Mouse (Mus musculus) hindbrain, embryonic 14.5 days (tissue): ENCODE results near the gene Aco1. TPM values are rescaled to one million over a fixed set of nuclear protein-coding genes. Genes with fewer than 3 reads are reported as not detected.

Source experiments
- ATAC-seq: fragments of 200-750 bp; cut with Nextera tagmentation; 2 replicates; pipeline ENCODE4 v1.8.0; 2017; ENCODE audit warnings: moderate number of reproducible peaks, mild to moderate bottlenecking, moderate TSS enrichment, moderate library complexity; ENCODE audit not compliant: low FRiP score
- DNase-seq: peaks from one replicate; pipeline ENCODE4 v3.0.0-alpha.2; 2015; ENCODE audit warnings: low spot score
- H3K27ac ChIP-seq: fragments of 300-500 bp; sonication (generic); 2 replicates; pipeline ENCODE4 v1.5.1; 2014; ENCODE audit warnings: mild to moderate bottlenecking, moderate library complexity
- H3K27me3 ChIP-seq: fragments of 300-500 bp; sonication (generic); 2 replicates; pipeline ENCODE4 v1.6.1; 2014; ENCODE audit warnings: mild to moderate bottlenecking, low read length, mixed read lengths; ENCODE audit not compliant: control insufficient read depth, insufficient read depth
- H3K36me3 ChIP-seq: fragments of 300-500 bp; sonication (generic); replicated peaks from 2 replicates; pipeline ENCODE4 v1.6.1; 2014; ENCODE audit not compliant: control insufficient read depth, insufficient read depth
- H3K4me1 ChIP-seq: fragments of 300-500 bp; sonication (generic); replicated peaks from 2 replicates; pipeline ENCODE4 v1.6.1; 2014; ENCODE audit warnings: antibody characterized with exemption, low read length, mixed read lengths; ENCODE audit not compliant: control insufficient read depth, insufficient read depth
- H3K4me2 ChIP-seq: fragments of 300-500 bp; sonication (generic); replicated peaks from 2 replicates; pipeline ENCODE4 v1.6.1; 2014; ENCODE audit warnings: mild to moderate bottlenecking, moderate library complexity
- H3K4me3 ChIP-seq: fragments of 300-500 bp; sonication (generic); replicated peaks from 2 replicates; pipeline ENCODE4 v1.5.1; 2014; ENCODE audit warnings: mild to moderate bottlenecking, low read length
- H3K9ac ChIP-seq: fragments of 300-500 bp; sonication (generic); 2 replicates; pipeline ENCODE4 v1.6.1; 2014
- H3K9me3 ChIP-seq: fragments of 300-500 bp; sonication (generic); 2 replicates; pipeline ENCODE4 v1.6.1; 2016; ENCODE audit warnings: low read length; ENCODE audit not compliant: control insufficient read depth
- WGBS: fragments of 180-500 bp; shearing (Covaris S2); extraction: QIAGEN DNeasy Blood & Tissue Kit; methylation state at CpG from one replicate; pipeline ENCODE4 v1.1.7; 2014; 5-methylcytosine and 5-hydroxymethylcytosine counted together
- polyA plus RNA-seq: library from polyadenylated mRNA; unstranded; fragments of >200 nt; fragmentation: Nextera tagmentation; extraction: Ambion mirVana; gene quantifications from 2 replicates; pipeline ENCODE4 v1.2.1, GENCODE M21; 2014

Gene Aco1
- polyA plus RNA-seq, 1 experiment from 2014 or later: 46.0 TPM

DNA sequence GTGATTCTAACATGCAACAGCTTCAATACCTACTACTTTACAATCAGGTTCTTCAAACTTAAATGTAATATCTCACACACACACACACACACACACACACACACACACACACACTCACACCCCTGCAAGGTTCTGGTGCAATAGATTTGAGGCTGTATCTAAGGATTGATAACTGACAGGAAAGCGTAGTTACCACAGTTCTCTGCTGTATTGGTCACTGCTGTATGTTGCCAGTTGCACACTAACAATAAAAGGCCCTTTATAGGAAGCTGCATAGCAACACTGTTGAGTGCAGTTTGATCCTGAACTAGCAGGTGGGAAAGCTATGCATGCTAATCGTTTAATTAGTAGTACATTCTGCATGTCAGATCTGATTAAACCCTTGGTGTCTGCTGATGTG is 52.5 kb downstream of the Aco1 start:
- no peak for DNase-seq
- peaks cover 87% of the 10 kb centered on the region for H3K36me3 ChIP-seq
- H3K27me3 ChIP-seq: no peaks in the 10 kb centered on the region
- WGBS: 94% methylated on average over 2 of the region's 2 CpGs
- no peaks in the 10 kb centered on the region for H3K4me1 ChIP-seq
- H3K9me3 ChIP-seq: no peaks in the 10 kb centered on the region
- H3K27ac ChIP-seq: no peak overlapping the region
- ATAC-seq: no peak
- H3K9ac ChIP-seq: no peak overlapping the region
- no peak overlapping the region for H3K4me3 ChIP-seq
- no peak overlapping the region for H3K4me2 ChIP-seq

DNA sequence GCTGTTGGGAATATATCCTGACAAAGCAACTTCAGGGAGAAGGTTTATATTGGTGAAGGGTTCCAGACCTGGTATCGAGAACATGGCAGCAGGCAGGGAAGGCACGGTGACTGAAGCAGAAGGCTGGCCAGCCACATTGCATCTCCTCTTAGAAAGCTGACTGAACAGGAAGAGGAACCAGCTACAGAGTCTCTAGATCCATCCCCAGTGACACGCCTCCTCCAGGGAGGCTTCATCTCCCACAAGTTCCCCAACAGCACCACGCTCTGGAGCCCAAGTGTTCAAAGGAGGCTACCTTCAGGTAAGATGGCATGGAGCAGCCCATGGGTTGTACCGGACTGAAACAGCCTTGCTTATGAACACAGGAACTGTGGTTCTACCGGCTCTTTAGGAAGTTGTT is 59.3 kb downstream of the Aco1 start:
- H3K27ac ChIP-seq: no peak overlapping the region
- DNase-seq: no peak
- no peak overlapping the region for H3K4me2 ChIP-seq
- no peaks in the 10 kb centered on the region for H3K9me3 ChIP-seq
- no peak for ATAC-seq
- H3K36me3 ChIP-seq: peaks cover 38% of the 10 kb centered on the region
- no peak overlapping the region for H3K9ac ChIP-seq
- no peaks in the 10 kb centered on the region for H3K4me1 ChIP-seq
- H3K27me3 ChIP-seq: no peaks in the 10 kb centered on the region
- no peak overlapping the region for H3K4me3 ChIP-seq
- WGBS: 94% methylated on average over 6 of the region's 6 CpGs

DNA sequence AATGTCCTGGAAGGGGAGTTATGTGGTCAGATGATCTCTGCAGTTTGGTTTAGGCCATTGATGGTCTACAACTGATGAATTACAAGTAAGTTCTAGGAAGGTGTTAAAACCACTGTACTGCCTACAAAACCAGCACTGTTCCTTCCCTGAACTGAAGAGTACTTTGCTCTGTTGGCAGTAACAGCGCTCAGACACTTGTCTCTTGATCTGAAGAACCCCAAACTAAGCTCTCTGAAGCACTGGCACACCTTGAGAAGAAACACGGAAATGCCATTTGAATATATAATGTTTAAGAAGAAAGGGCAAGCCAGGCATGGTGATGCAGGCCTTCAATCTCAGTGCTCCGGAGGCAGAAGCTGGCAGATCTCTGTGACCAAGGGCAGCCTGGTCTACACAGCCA is 61.5 kb downstream of the Aco1 start:
- Histone ChIP-seq H3K27ac (no peak overlapping the region), H3K4me2 (no peak overlapping the region), H3K4me1 (no peaks in the 10 kb centered on the region), H3K36me3 (peaks cover 18% of the 10 kb centered on the region), H3K9ac (no peak overlapping the region), H3K27me3 (no peaks in the 10 kb centered on the region), H3K4me3 (no peak overlapping the region), H3K9me3 (no peaks in the 10 kb centered on the region)
- 91% methylated on average over 3 of the region's 3 CpGs for WGBS
- DNase-seq (no peak), ATAC-seq (no peak)

DNA sequence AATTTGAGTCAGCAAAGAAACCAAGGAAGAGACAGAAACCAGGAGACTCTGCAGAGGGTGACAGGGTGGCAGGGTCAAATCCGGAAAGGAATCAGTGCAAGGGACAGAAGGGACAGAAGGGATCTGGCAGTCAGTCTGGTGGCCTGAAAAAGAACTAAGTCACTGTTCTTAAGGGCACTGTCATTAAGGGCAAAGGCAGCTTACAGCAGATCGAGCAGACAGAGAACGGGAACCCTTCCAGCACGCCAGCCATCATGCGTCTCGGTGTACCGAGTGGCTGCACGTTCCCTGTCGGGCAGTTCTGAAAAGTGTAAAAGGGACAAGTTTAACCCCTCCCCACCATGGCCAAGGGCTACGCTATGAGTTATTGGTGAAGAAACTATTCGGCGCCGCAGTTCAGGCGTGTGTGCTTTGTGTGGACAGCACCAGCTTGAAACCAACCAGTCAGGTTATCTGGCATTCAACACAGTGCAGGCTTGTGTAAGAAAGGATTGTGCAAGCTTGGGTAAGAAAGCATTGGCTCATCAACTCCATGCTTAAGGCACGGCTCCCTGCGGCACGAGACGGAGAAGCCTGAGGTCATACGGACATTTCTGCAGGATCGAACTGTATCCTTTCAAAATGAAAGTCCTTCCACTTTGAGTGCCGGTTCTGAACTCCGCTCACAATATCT is 62.5 kb downstream of the Aco1 start:
- WGBS: 94% methylated on average over 22 of the region's 22 CpGs
- no peak overlapping the region for H3K27ac ChIP-seq
- no peaks in the 10 kb centered on the region for H3K27me3 ChIP-seq
- H3K4me1 ChIP-seq: no peaks in the 10 kb centered on the region
- DNase-seq (no peak), ATAC-seq (no peak)
- H3K4me3 ChIP-seq: no peak overlapping the region
- H3K36me3 ChIP-seq: peaks cover 14% of the 10 kb centered on the region
- H3K9me3 ChIP-seq: no peaks in the 10 kb centered on the region
- no peak overlapping the region for H3K4me2 ChIP-seq
- H3K9ac ChIP-seq: no peak overlapping the region

DNA sequence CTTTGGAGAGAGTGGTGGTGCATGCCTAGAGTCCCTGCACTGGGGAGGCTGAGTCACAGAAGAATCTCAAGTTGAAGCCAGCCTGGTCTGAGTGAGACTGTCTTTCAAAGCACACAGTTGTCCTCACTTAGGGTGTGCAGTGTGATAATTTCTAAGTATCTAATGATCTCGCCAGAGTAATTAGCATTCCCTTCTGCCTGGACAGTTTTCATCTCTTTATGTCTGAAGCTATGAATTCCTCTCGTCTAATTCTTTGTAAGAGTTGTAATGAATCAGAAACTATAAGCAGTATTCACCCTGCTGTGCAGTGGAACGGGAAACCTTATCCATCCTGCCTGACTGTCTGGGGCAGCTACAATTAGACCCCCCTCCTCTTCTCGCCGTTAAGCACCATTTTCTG is 64.8 kb downstream of the Aco1 start:
- Histone ChIP-seq H3K27me3 (no peaks in the 10 kb centered on the region), H3K4me2 (no peak overlapping the region), H3K4me1 (no peaks in the 10 kb centered on the region), H3K9ac (no peak overlapping the region), H3K4me3 (no peak overlapping the region), H3K27ac (no peak overlapping the region), H3K9me3 (no peaks in the 10 kb centered on the region), H3K36me3 (peaks cover 2% of the 10 kb centered on the region; the same call in 1 of the 2 replicates)
- DNase-seq (no peak), ATAC-seq (no peak)
- 73% methylated on average over 5 of the region's 5 CpGs for WGBS

DNA sequence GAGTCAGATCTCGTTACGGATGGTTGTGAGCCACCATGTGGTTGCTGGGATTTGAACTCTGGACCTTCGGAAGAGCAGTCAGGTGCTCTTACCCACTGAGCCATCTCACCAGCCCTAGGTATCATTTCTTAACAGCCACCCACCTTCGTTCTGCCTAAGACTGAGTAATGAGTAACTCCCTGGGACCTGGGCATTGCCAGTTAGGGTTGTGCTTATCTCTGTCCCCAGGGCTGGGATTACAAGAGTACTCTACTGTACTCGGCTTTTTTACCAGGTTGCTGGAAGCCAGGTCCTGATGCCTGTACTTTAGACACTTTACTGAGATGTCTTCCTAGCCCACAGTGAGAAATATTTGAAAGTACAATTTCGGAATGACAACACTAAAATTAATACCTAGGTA is 69.3 kb downstream of the Aco1 start:
- DNase-seq: no peak
- no peaks in the 10 kb centered on the region for H3K27me3 ChIP-seq
- ATAC-seq: no peak
- no peaks in the 10 kb centered on the region for H3K36me3 ChIP-seq
- H3K4me3 ChIP-seq: no peak overlapping the region
- no peak overlapping the region for H3K27ac ChIP-seq
- H3K9ac ChIP-seq: no peak overlapping the region
- WGBS: 94% methylated on average over 4 of the region's 6 CpGs
- H3K4me1 ChIP-seq: no peaks in the 10 kb centered on the region
- H3K4me2 ChIP-seq: no peak overlapping the region
- H3K9me3 ChIP-seq: no peaks in the 10 kb centered on the region

DNA sequence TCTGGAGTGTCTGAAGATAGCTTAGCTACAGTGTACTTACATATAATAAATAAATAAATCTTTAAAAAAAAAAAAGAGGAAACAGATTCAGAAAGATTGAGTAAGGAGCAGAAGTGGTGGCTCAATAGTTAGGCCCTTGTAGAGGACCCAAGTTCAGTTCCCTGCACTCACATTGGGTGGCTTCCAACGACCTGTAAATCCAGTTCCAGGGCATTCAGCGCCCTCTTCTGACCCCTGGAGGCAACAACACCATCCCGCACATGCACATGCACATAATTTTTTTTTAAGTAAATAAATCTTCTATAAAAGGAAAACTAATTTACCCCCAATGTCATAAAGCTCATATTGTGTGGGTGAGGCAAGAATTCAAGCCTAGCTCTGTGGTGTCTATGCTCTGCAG is 75.0 kb downstream of the Aco1 start:
- WGBS: 72% methylated on average over 3 of the region's 3 CpGs
- Histone ChIP-seq H3K9me3 (no peaks in the 10 kb centered on the region), H3K27ac (no peak overlapping the region), H3K27me3 (no peaks in the 10 kb centered on the region; the same call in 1 of the 2 replicates), H3K36me3 (no peaks in the 10 kb centered on the region), H3K4me1 (0 out of 2 replicates have a peak, but pooled peaks cover 5% of the 10 kb centered on the region), H3K4me3 (no peak overlapping the region), H3K9ac (no peak overlapping the region), H3K4me2 (no peak overlapping the region)
- DNase-seq (no peak), ATAC-seq (no peak)

DNA sequence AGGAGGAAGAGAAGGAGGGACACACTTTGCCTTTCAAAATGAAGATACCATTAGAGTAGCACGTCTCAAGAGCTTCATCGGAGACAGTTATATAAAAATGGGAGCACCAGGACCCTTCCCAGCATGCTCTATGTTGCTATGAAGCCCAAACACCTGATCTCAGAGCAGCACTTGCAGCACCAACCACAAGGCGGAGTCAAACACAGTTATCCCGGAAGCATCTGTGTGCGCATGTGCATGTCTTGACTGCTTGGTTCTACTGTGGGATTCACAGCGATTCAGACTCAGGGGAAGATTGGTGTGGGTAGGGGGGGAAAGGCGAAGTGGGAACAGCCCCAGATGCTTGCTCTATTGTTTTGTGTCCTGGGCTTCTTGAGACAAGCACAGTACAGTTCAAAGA is 75.5 kb downstream of the Aco1 start:
- ATAC-seq (no peak), DNase-seq (no peak)
- Histone ChIP-seq H3K4me2 (no peak overlapping the region), H3K4me1 (0 out of 2 replicates have a peak, but pooled peaks cover 5% of the 10 kb centered on the region), H3K36me3 (no peaks in the 10 kb centered on the region), H3K9me3 (no peaks in the 10 kb centered on the region), H3K9ac (no peak overlapping the region), H3K27me3 (no peaks in the 10 kb centered on the region; the same call in 1 of the 2 replicates), H3K27ac (no peak overlapping the region), H3K4me3 (no peak overlapping the region)
- 72% methylated on average over 7 of the region's 7 CpGs for WGBS

DNA sequence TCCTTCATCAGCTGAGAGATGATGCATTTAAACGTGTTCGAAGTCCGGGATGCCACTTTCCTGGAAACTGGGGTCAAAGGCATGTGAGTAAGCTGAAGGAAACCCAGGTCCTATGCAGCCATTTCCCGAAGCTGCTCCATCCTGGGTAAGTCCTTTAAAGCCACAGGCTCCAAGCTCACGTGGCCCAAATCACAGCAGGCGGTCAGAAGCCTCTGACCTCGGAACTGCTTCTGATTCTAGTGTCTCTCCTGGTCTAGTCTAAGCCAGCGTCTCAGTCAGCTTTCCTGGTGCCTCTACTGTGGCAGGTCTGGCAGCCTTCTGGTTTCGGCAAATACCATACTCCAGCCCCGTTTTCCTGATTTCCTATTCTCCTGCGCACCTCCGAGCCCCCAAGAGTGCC is 77.6 kb downstream of the Aco1 start:
- no peak overlapping the region for H3K9ac ChIP-seq
- H3K36me3 ChIP-seq: no peaks in the 10 kb centered on the region
- WGBS: 18% methylated on average over 12 of the region's 12 CpGs
- no peak overlapping the region for H3K4me3 ChIP-seq
- H3K27ac ChIP-seq: no peak overlapping the region
- H3K4me1 ChIP-seq: 0 out of 2 replicates have a peak, but pooled peaks cover 5% of the 10 kb centered on the region
- DNase-seq (no peak), ATAC-seq (no peak)
- H3K9me3 ChIP-seq: no peaks in the 10 kb centered on the region
- peak overlapping the region; percentile 29; the same call in 1 of the 2 replicates for H3K4me2 ChIP-seq
- no peaks in the 10 kb centered on the region; the same call in 1 of the 2 replicates for H3K27me3 ChIP-seq
